Mouse (Mus musculus): ENCODE results near the gene Marc2.

GRCm38 (mm10) chr1:184860276-184860675 is 14.0 kb upstream of the Marc2 start:
- TF ChIP-seq CTCF (conservative IDR thresholded peaks at IDR 0.05; ENCODE audit: low read length) (no peak), NANOG (IDR thresholded peaks at IDR 0.05; ENCODE audit: borderline replicate concordance, low read length) (no peak)
